Mouse (Mus musculus): ENCODE results near the gene Esp8. TPM values are rescaled to one million over a fixed set of nuclear protein-coding genes. Genes with fewer than 3 reads are reported as not detected.
"Not testable (repeated sequence)": the region's sequence is repeated elsewhere in the genome, so short reads cannot be mapped to it uniquely, and the experiment has no call there.

Gene Esp8
- not detected for total RNA-seq (2021)
- long read RNA-seq, experiment 1: 0 reads
- long read RNA-seq, experiment 2: 0 reads

- DNase-seq (ENCODE audit: low spot score in 2 of 2): no peak
Observed at GRCm38 (mm10) chr17:40519818-40520217, at the start of gene Esp8. Gene Esp8 (plus strand): TSS chr17:40520022.

GRCm38 (mm10) chr17:40483566-40483965 lies 36.3 kb upstream of the Esp8 start:
- DNase-seq (ENCODE audit: low spot score in 2 of 2): not testable (repeated sequence)

DNA sequence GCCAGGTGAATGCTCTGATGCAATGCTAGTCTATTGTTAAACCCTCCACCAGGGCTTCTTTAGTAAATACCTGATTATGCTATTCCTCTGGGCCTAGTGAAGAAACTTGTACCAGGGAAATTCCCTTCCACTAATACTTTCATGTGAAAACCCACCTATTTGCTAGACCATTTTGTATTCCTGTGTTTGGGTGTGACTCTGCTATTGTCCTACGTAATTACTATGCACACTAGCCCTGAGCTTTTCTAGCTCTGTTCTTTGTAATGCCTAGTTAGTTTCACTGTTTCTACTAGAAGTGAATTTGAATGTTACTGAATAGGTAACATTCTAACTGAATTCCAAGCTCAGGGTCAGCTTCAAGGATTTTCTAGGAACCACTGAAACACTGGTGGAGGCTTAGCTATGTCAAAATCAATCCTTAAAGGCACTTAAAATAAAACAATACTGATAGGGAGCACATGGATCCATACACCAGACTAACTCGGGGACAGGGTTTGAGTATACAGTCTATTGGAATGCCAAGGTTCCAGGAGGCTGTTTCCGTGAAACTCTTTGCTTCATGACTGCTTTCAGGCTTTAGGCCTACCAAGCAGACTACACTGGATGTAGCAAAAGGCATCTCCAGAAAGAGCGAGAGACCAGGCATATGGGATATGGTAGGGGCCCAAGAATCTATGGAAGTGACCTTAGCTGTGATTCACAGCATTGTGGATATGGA lies 24.2 kb upstream of the Esp8 start:
- DNase-seq (ENCODE audit: low spot score in 2 of 2): not testable (repeated sequence)

- no peak for DNase-seq (ENCODE audit: low spot score in 2 of 2)
Observed at GRCm38 (mm10) chr17:40529813-40530212, 10.0 kb downstream of the Esp8 start.

GRCm38 (mm10) chr17:40531147-40531546 lies 11.3 kb downstream of the Esp8 start:
- no peak for DNase-seq (ENCODE audit: low spot score in 2 of 2)

- DNase-seq (ENCODE audit: low spot score in 2 of 2): not testable (repeated sequence)
Observed at GRCm38 (mm10) chr17:40547005-40547404, 27.2 kb downstream of the Esp8 start.

- DNase-seq (ENCODE audit: low spot score in 2 of 2): no peak
Observed at GRCm38 (mm10) chr17:40553470-40553869, 33.6 kb downstream of the Esp8 start.

GRCm38 (mm10) chr17:40561207-40561606 lies 41.4 kb downstream of the Esp8 start, which contains the start of gene Esp6:
Gene Esp6 (plus strand): TSS chr17:40561507.
- no peak for DNase-seq (ENCODE audit: low spot score in 2 of 2)

Other genes starting within 250 kb of the Esp8 start
- gene Crisp1, start 200.8 kb upstream of the Esp8 start, total RNA-seq (2021): not detected
- gene Esp6, start 41.5 kb downstream of the Esp8 start, total RNA-seq (2021): not detected
- not detected for gene Esp4, start 78.6 kb downstream of the Esp8 start, total RNA-seq (2021)
- not detected for gene Esp3, start 112.1 kb downstream of the Esp8 start, total RNA-seq (2021)
- gene Esp1, start 207.1 kb downstream of the Esp8 start, total RNA-seq (2021): not detected

All from layer of hippocampus, postnatal 14 days (tissue).